Comparison of ENCODE assay signal across 14 mouse cellular contexts in genomic region chr9:40693026-40693425, GRCm38 (mm10). TPM values are rescaled to one million over a fixed set of nuclear protein-coding genes. Genes with fewer than 3 reads are reported as not detected.
DNase-seq lines count a peak whose midpoint lies in the region; ATAC-seq and TF ChIP-seq lines count a peak whose summit lies in the region.
"Had no signal": no experiment of that assay in that cellular context is flagged by ENCODE, and none has a peak within 500 bp of the region (broad histone marks: within the 10 kb centered on the region; RNA-seq: fewer than 3 reads in every experiment).

No protein-coding gene starts in this region.

- 0 out of 2 replicates have a peak overlapping the region, but pooled peaks have one; percentile 17 for H3K4me2 ChIP-seq in heart, embryonic 14.5 days (ENCODE audit: low read length)
- no peak overlapping the region for H3K4me2 ChIP-seq in lung, embryonic 15.5 days
- H3K4me2 ChIP-seq in hindbrain, embryonic 14.5 days (replicated peaks): no peak overlapping the region
- no peak overlapping the region for H3K4me2 ChIP-seq in neural tube, embryonic 13.5 days

- no peak for TF ChIP-seq POLR2A in heart, adult 2 months (IDR thresholded peaks at IDR 0.05; ENCODE audit: insufficient read depth, low read depth, low read length)

- peaks cover 9 to 10% of the 10 kb centered on the region in 2 experiments for H3K4me1 ChIP-seq in heart, embryonic 14.5 days (ENCODE audit: control insufficient read depth in 2 of 2, insufficient read depth in 2 of 2, low read length in 2 of 2)
- peaks cover 1% of the 10 kb centered on the region; the same call in 1 of the 2 replicates for H3K4me1 ChIP-seq in heart, adult 2 months (ENCODE audit: control insufficient read depth, insufficient read depth, low read length)
- H3K4me1 ChIP-seq in lung, embryonic 15.5 days: peaks cover 9% of the 10 kb centered on the region; the same call in 1 of the 2 replicates
- H3K4me1 ChIP-seq in hindbrain, embryonic 14.5 days (replicated peaks; ENCODE audit: control insufficient read depth, insufficient read depth, low read length): peaks cover 20% of the 10 kb centered on the region
- peaks cover 51% of the 10 kb centered on the region for H3K4me1 ChIP-seq in neural tube, embryonic 13.5 days (replicated peaks)
- H3K4me1 ChIP-seq: megakaryocyte, embryonic 14.5 days had no signal

- intact Hi-C loops in heart, adult 2 months (cut with DNase I): no loop called here

- no peak for ATAC-seq in heart, embryonic 14.5 days (ENCODE audit: insufficient number of reproducible peaks, insufficient read depth, low FRiP score, low read depth)
- ATAC-seq in lung, embryonic 15.5 days (ENCODE audit: borderline replicate concordance, extremely low read depth, low FRiP score, low TSS enrichment): no peak
- ATAC-seq in hindbrain, embryonic 14.5 days (ENCODE audit: low FRiP score): no peak
- no peak for ATAC-seq in neural tube, embryonic 13.5 days (ENCODE audit: low read depth)
- ATAC-seq: inflammation-experienced regulatory T-cells, adult 6 months had no signal

- H3K27me3 ChIP-seq in heart, embryonic 14.5 days (ENCODE audit: control insufficient read depth, insufficient read depth, low read length): no peaks in the 10 kb centered on the region
- H3K27me3 ChIP-seq in heart, adult 2 months (ENCODE audit: control insufficient read depth, insufficient read depth, low read length): no peaks in the 10 kb centered on the region
- H3K27me3 ChIP-seq in lung, embryonic 15.5 days: no peaks in the 10 kb centered on the region
- no peaks in the 10 kb centered on the region for H3K27me3 ChIP-seq in hindbrain, embryonic 14.5 days (ENCODE audit: control insufficient read depth, insufficient read depth, low read length)
- H3K27me3 ChIP-seq in neural tube, embryonic 13.5 days: no peaks in the 10 kb centered on the region

- 30% methylated on average over 3 of the region's 3 CpGs for WGBS in heart, embryonic 14.5 days
- WGBS in heart, adult 2 months: 27% methylated on average over 3 of the region's 3 CpGs
- 21% methylated on average over 3 of the region's 3 CpGs for WGBS in lung, embryonic 15.5 days
- 37% methylated on average over 3 of the region's 3 CpGs for WGBS in hindbrain, embryonic 14.5 days
- WGBS in neural tube, embryonic 13.5 days: 47% methylated on average over 3 of the region's 3 CpGs

- no peaks in the 10 kb centered on the region for H3K36me3 ChIP-seq in heart, embryonic 14.5 days (ENCODE audit: control insufficient read depth, insufficient read depth, low read length)
- H3K36me3 ChIP-seq in heart, adult 2 months (ENCODE audit: control insufficient read depth, insufficient read depth, low read length): no peaks in the 10 kb centered on the region
- no peaks in the 10 kb centered on the region for H3K36me3 ChIP-seq in lung, embryonic 15.5 days
- H3K36me3 ChIP-seq in hindbrain, embryonic 14.5 days (replicated peaks; ENCODE audit: control insufficient read depth, insufficient read depth): no peaks in the 10 kb centered on the region
- peaks cover 16% of the 10 kb centered on the region for H3K36me3 ChIP-seq in neural tube, embryonic 13.5 days

- no peak for TF ChIP-seq EP300 in heart, adult 2 months (IDR thresholded peaks at IDR 0.05; ENCODE audit: insufficient read depth, low read depth, low read length)

- no peak for DNase-seq in heart, adult 2 months
- no peak for DNase-seq in lung, postnatal 4 days
- DNase-seq in hindbrain, embryonic 14.5 days (ENCODE audit: low spot score): no peak
- DNase-seq in left cerebral cortex, adult 8-10 months (ENCODE audit: low spot score in 2 of 2): no peak
- no peak for DNase-seq in adrenal gland, adult (ENCODE audit: inconsistent age in 2 of 2, low spot score in 1 of 2)
- DNase-seq: gastrocnemius, postnatal 10 days had no signal

- H3K27ac ChIP-seq in heart, embryonic 14.5 days (replicated peaks in 1 of 2; ENCODE audit: control insufficient read depth in 1 of 2, insufficient read depth in 1 of 2, low read depth in 2 of 2, low read length in 2 of 2): peak overlapping the region; percentile 61 to 64
- H3K27ac ChIP-seq in heart, adult 2 months: no peak overlapping the region
- 0 out of 2 replicates have a peak overlapping the region, but pooled peaks have one; percentile 3 for H3K27ac ChIP-seq in lung, embryonic 15.5 days
- H3K27ac ChIP-seq in hindbrain, embryonic 14.5 days: 0 out of 2 replicates have a peak overlapping the region, but pooled peaks have one; percentile 75
- H3K27ac ChIP-seq in neural tube, embryonic 13.5 days (replicated peaks): peak overlapping the region; percentile 72

- H3K9me3 ChIP-seq in heart, embryonic 14.5 days (ENCODE audit: control insufficient read depth, low read length): no peaks in the 10 kb centered on the region
- no peaks in the 10 kb centered on the region for H3K9me3 ChIP-seq in lung, embryonic 15.5 days
- no peaks in the 10 kb centered on the region for H3K9me3 ChIP-seq in hindbrain, embryonic 14.5 days (ENCODE audit: control insufficient read depth, low read length)
- H3K9me3 ChIP-seq in neural tube, embryonic 13.5 days: no peaks in the 10 kb centered on the region
- H3K9me3 ChIP-seq: megakaryocyte, embryonic 14.5 days had no signal

- no peak for TF ChIP-seq CTCF in heart, adult 2 months (IDR thresholded peaks at IDR 0.05)

- no peaks in the 10 kb centered on the region for H3K79me2 ChIP-seq in heart, adult 2 months (replicated peaks; ENCODE audit: control insufficient read depth, insufficient read depth, low read length)

- no peak overlapping the region for H3K9ac ChIP-seq in heart, embryonic 14.5 days (ENCODE audit: low read length)
- H3K9ac ChIP-seq in heart, adult 2 months (ENCODE audit: low read depth, low read length): no peak overlapping the region
- H3K9ac ChIP-seq in lung, embryonic 15.5 days: no peak overlapping the region
- H3K9ac ChIP-seq in hindbrain, embryonic 14.5 days: no peak overlapping the region
- no peak overlapping the region for H3K9ac ChIP-seq in neural tube, embryonic 13.5 days

- H3K4me3 ChIP-seq in heart, embryonic 14.5 days (ENCODE audit: control insufficient read depth in 1 of 2, insufficient read depth in 1 of 2, low read depth in 1 of 2, low read length in 2 of 2): no peak overlapping the region
- H3K4me3 ChIP-seq in heart, adult 2 months: no peak overlapping the region
- H3K4me3 ChIP-seq in lung, embryonic 15.5 days: no peak overlapping the region
- H3K4me3 ChIP-seq in hindbrain, embryonic 14.5 days (replicated peaks; ENCODE audit: low read length): no peak overlapping the region
- no peak overlapping the region for H3K4me3 ChIP-seq in neural tube, embryonic 13.5 days
- H3K4me3 ChIP-seq: megakaryocyte, embryonic 14.5 days had no signal

RNA-seq across cellular contexts. Expression of gene Clmp, which starts 7.3 kb away (rescaled TPM):
- 8.9 and 13.4 TPM in 2 replicates for polyA plus RNA-seq in heart, embryonic 14.5 days (2014; fragmentation: Nextera tagmentation; extraction: Ambion mirVana)
- total RNA-seq in heart, adult 2 months (2021): 1 to 10 TPM; 4.4 to 5.5 TPM
- 2.8 and 3.1 TPM in 2 replicates for polyA plus RNA-seq in heart, adult 2 months (2012; rRNA removed)
- polyA plus RNA-seq in lung, embryonic 15.5 days (2015; fragmentation: Nextera tagmentation; extraction: Ambion mirVana): 11.7 and 12.6 TPM in 2 replicates
- 56.6 and 62.9 TPM in 2 replicates for polyA plus RNA-seq in hindbrain, embryonic 14.5 days (2014; fragmentation: Nextera tagmentation; extraction: Ambion mirVana)
- 51.5 and 52.0 TPM in 2 replicates for polyA plus RNA-seq in neural tube, embryonic 13.5 days (2015; fragmentation: Nextera tagmentation; extraction: Ambion mirVana)
- total RNA-seq in left cerebral cortex, adult 8-10 months (2022): 10 to 100 TPM; 23.9 to 26.1 (median 25.0) TPM
- polyA plus RNA-seq: inflammation-experienced regulatory T-cells, adult 6 months had no signal

RNA-seq across cellular contexts. Expression of gene Gm21915, which starts 22.6 kb away (rescaled TPM):
- polyA plus RNA-seq in heart, embryonic 14.5 days (2014; fragmentation: Nextera tagmentation; extraction: Ambion mirVana): not detected in 2 replicates
- total RNA-seq in heart, adult 2 months (2021): not detected
- polyA plus RNA-seq in heart, adult 2 months (2012; rRNA removed): not detected in 2 replicates
- not detected in 2 replicates for polyA plus RNA-seq in lung, embryonic 15.5 days (2015; fragmentation: Nextera tagmentation; extraction: Ambion mirVana)
- polyA plus RNA-seq in hindbrain, embryonic 14.5 days (2014; fragmentation: Nextera tagmentation; extraction: Ambion mirVana): not detected in 2 replicates
- polyA plus RNA-seq in neural tube, embryonic 13.5 days (2015; fragmentation: Nextera tagmentation; extraction: Ambion mirVana): not detected in 2 replicates
- total RNA-seq in left cerebral cortex, adult 8-10 months (2022): not detected
- total RNA-seq: adrenal gland, postnatal 10 days; gastrocnemius, postnatal 10 days; left cerebral cortex, postnatal 36 days had no signal
- polyA plus RNA-seq: inflammation-experienced regulatory T-cells, adult 6 months; liver, embryonic 16.5 days had no signal
